Mouse (Mus musculus) embryonic stem cell, embryonic (primary cell): ENCODE measurements around the gene Fosb.

ENCODE experiments used
- CTCF ChIA-PET, 4 experiments: fragments of 300-600 bp in 2 of 4; fragments of 350-600 bp in 2 of 4; sonication (Branson Sonifier 250); formaldehyde crosslinking; loops; one replicate each; lab custom pipeline; 2022; ENCODE audit warnings: inconsistent platforms in 2 of 4; lab: Charles Lee
- POLR2A ChIA-PET, 4 experiments: fragments of 300-600 bp in 2 of 4; fragments of 350-600 bp in 2 of 4; sonication (Branson Sonifier 250); formaldehyde crosslinking; loops; one replicate each; lab custom pipeline; 2022; ENCODE audit warnings: antibody characterized with exemption in 4 of 4, inconsistent platforms in 1 of 4; lab: Charles Lee

The Fosb gene

GRCm38 (mm10) chr7:19321464-19321863 is 11.6 kb upstream of the Fosb start:
- ChIA-PET POLR2A (interaction anchor here in 2 of 4 experiments (1.1 to 1.6 kb wide), 2 partner anchors 11 to 13 kb away, joined by 3 to 4 read pairs; partner anchors contain the start of gene Fosb (in 1 of the 2)), CTCF (interaction anchor here in 1 of 4 experiments (2.0 kb wide), 1 partner anchor 21 kb away, joined by 5 read pairs; no protein-coding TSS in a partner anchor)

- ChIA-PET CTCF (interaction anchor here in 2 of 4 experiments (0.6 to 1.0 kb wide), 5 partner anchors 10 to 81 kb away, joined by 3 read pairs; no protein-coding TSS in a partner anchor), POLR2A (interaction anchor here in 3 of 4 experiments (0.7 to 1.2 kb wide), 9 partner anchors 10 to 48 kb away, joined by 3 to 24 read pairs (median 3); partner anchors contain the start of genes Fosb (in 3 of the 3), Cd3eap (in 1 of the 3), Ercc1 (in 1 of the 3) and Ppp1r13l (in 1 of the 3))
These were observed 10.8 kb upstream of the Fosb start for GRCm38 (mm10) chr7:19320637-19321036.

- ChIA-PET POLR2A (interaction anchor here in 3 of 4 experiments (0.7 to 1.2 kb wide), 9 partner anchors 10 to 47 kb away, joined by 3 to 24 read pairs (median 3); partner anchors contain the start of genes Fosb (in 3 of the 3), Cd3eap (in 1 of the 3), Ercc1 (in 1 of the 3) and Ppp1r13l (in 1 of the 3)), CTCF (interaction anchor here in 2 of 4 experiments (0.6 to 1.0 kb wide), 5 partner anchors 9 to 80 kb away, joined by 3 read pairs; no protein-coding TSS in a partner anchor)
These were observed 10.1 kb upstream of the Fosb start for GRCm38 (mm10) chr7:19319906-19320305.

- ChIA-PET CTCF (interaction anchor here in 1 of 4 experiments (1.0 kb wide), 1 partner anchor 18 kb away, joined by 3 read pairs; no protein-coding TSS in a partner anchor), POLR2A (interaction anchor here in 3 of 4 experiments (0.9 to 1.1 kb wide), 6 partner anchors 9 to 40 kb away, joined by 3 to 24 read pairs (median 6); partner anchors contain the start of genes Fosb (in 3 of the 3), Cd3eap (in 1 of the 3) and Ppp1r13l (in 1 of the 3))
These were observed 9.6 kb upstream of the Fosb start for GRCm38 (mm10) chr7:19319458-19319857.

- CTCF ChIA-PET: interaction anchor here in 2 of 4 experiments (0.5 to 0.7 kb wide), 2 partner anchors 27 to 62 kb away, joined by 3 read pairs; no protein-coding TSS in a partner anchor
- POLR2A ChIA-PET: interaction anchor here in 3 of 4 experiments (0.7 to 1.5 kb wide), 4 partner anchors 8 to 36 kb away, joined by 3 to 6 read pairs (median 4); partner anchors contain the start of gene Fosb (in 1 of the 3)
These were observed 8.8 kb upstream of the Fosb start for GRCm38 (mm10) chr7:19318676-19319075.

- ChIA-PET POLR2A (interaction anchor here in 2 of 4 experiments (1.1 to 1.5 kb wide), 3 partner anchors 8 to 14 kb away, joined by 4 to 6 read pairs (median 5); partner anchors contain the start of gene Fosb (in 1 of the 2)), CTCF (interaction anchor here in 1 of 4 experiments (0.5 to 1.0 kb wide), 2 partner anchors 25 to 62 kb away, joined by 3 read pairs; no protein-coding TSS in a partner anchor)
These were observed 8.3 kb upstream of the Fosb start for GRCm38 (mm10) chr7:19318201-19318600.

- POLR2A ChIA-PET: interaction anchor here in 1 of 4 experiments (0.5 to 1.2 kb wide), 2 partner anchors 8 to 449 kb away, joined by 4 to 5 read pairs; no protein-coding TSS in a partner anchor
- CTCF ChIA-PET: interaction anchor here in 2 of 4 experiments (0.7 to 1.2 kb wide), 4 partner anchors 30 to 274 kb away, joined by 3 to 4 read pairs (median 3); no protein-coding TSS in a partner anchor
These were observed 6.8 kb upstream of the Fosb start for GRCm38 (mm10) chr7:19316451-19317161.

- CTCF ChIA-PET: no interaction called here
These were observed 4.2 kb upstream of the Fosb start for GRCm38 (mm10) chr7:19314033-19314432.

GRCm38 (mm10) chr7:19311991-19312390 is 2.1 kb upstream of the Fosb start:
- CTCF ChIA-PET: interaction anchor here in 2 of 4 experiments (0.5 to 1.2 kb wide), 2 partner anchors 28 to 32 kb away, joined by 3 to 4 read pairs; no protein-coding TSS in a partner anchor

More at GRCm38 (mm10) chr7:19314033-19314432, 4.2 kb upstream of the Fosb start:
- POLR2A ChIA-PET: no interaction called here

GRCm38 (mm10) chr7:19309278-19309883 is 470 bp downstream of the Fosb start:
- CTCF ChIA-PET: interaction anchor here (0.6 to 3.5 kb wide), 29 partner anchors 8 to 234 kb away, joined by 3 to 36 read pairs (median 4); partner anchors contain the start of genes Cd3eap (in 2 of the 4), Ppp1r13l (in 2 of the 4), Dmwd (in 1 of the 4) and Ercc1 (in 1 of the 4)
- POLR2A ChIA-PET: interaction anchor here in 3 of 4 experiments (0.6 to 4.5 kb wide), 63 partner anchors 8 to 390 kb away, joined by 3 to 43 read pairs (median 4); partner anchors contain the start of genes Ppp1r13l (in 3 of the 3), Cd3eap (in 2 of the 3), Ercc1 (in 2 of the 3) and Vasp (in 2 of the 3)

More at GRCm38 (mm10) chr7:19311991-19312390, 2.1 kb upstream of the Fosb start:
- POLR2A ChIA-PET: interaction anchor here in 1 of 4 experiments (1.4 to 4.5 kb wide), 2 partner anchors 11 to 49 kb away, joined by 3 to 43 read pairs; partner anchors contain the start of genes Cd3eap and Ppp1r13l

GRCm38 (mm10) chr7:19308454-19309277 is 1.2 kb downstream of the Fosb start:
- ChIA-PET POLR2A (interaction anchor here in 3 of 4 experiments (0.6 to 4.5 kb wide), 80 partner anchors 8 to 433 kb away, joined by 3 to 43 read pairs (median 4); partner anchors contain the start of genes Ercc1 (in 3 of the 3), Cd3eap (in 2 of the 3), Eml2 (in 2 of the 3) and Ppp1r13l (in 2 of the 3)), CTCF (interaction anchor here (0.5 to 3.5 kb wide), 49 partner anchors 8 to 356 kb away, joined by 3 to 36 read pairs (median 4); partner anchors contain the start of genes Dmwd (in 1 of the 4) and Ercc1 (in 1 of the 4))

GRCm38 (mm10) chr7:19307739-19308453 is 2.0 kb downstream of the Fosb start:
- CTCF ChIA-PET: interaction anchor here (0.5 to 3.5 kb wide), 39 partner anchors 8 to 489 kb away, joined by 3 to 36 read pairs (median 4); partner anchors contain the start of gene Ercc1 (in 1 of the 4)
- POLR2A ChIA-PET: interaction anchor here in 3 of 4 experiments (0.6 to 4.5 kb wide), 66 partner anchors 7 to 434 kb away, joined by 3 to 43 read pairs (median 4); partner anchors contain the start of genes Ercc1 (in 3 of the 3), Cd3eap (in 2 of the 3), Eml2 (in 2 of the 3) and Ppp1r13l (in 2 of the 3)

- CTCF ChIA-PET: interaction anchor here in 1 of 4 experiments (1.0 kb wide), 1 partner anchor 36 kb away, joined by 4 read pairs; no protein-coding TSS in a partner anchor
- POLR2A ChIA-PET: interaction anchor here in 1 of 4 experiments (0.7 kb wide), 1 partner anchor 9 kb away, joined by 3 read pairs; no protein-coding TSS in a partner anchor
These were observed 2.8 kb downstream of the Fosb start for GRCm38 (mm10) chr7:19306819-19307738.
